Mouse (Mus musculus) kidney, adult 2 months (tissue): ENCODE measurements around the gene Setd1b.

Experiments
- CTCF ChIP-seq: fragments of 200-500 bp; conservative IDR thresholded peaks from 2 replicates; pipeline ENCODE4 v1.5.1; 2011; ENCODE audit warnings: low read depth, mild to moderate bottlenecking, control low read depth, low read length, moderate library complexity, mixed read lengths; ENCODE audit not compliant: insufficient read depth, insufficient read length
- POLR2A ChIP-seq: fragments of 200-500 bp; IDR thresholded peaks from one replicate; pipeline ENCODE4 v1.6.1; 2011; ENCODE audit warnings: low read depth, low read length, control low read depth

GRCm38 (mm10) chr5:123162942-123163341, 20.9 kb downstream of the Setd1b start:
- TF ChIP-seq POLR2A, result no peak
- TF ChIP-seq CTCF, result no peak
